Mouse (Mus musculus): ENCODE results near the gene Dgcr2. TPM values are rescaled to one million over a fixed set of nuclear protein-coding genes. Genes with fewer than 3 reads are reported as not detected.

Dgcr2 gene
- total RNA-seq, 1 experiment, result 78.0 TPM

DNA sequence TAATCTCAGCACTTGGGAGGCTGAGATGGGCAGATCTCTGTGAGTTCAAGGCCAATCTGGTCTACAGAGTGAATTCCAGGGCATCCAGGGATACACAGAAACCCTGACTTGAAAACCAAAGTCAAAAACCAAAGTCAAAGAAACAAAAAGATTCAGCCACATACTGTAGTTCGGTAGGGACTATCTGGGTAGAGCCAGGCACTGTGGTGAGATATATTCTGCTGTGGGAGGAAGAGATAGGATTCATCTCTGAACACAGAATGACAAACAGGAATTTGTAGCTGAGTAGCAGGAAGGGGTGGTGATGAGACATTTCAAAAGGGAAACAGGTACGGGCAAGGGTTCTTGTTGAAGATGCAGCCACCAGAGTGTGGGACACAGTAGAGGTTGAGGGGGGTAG, 70.1 kb downstream of the Dgcr2 start:
- TF ChIP-seq CHD2 (IDR thresholded peaks at IDR 0.05; ENCODE audit: low read depth, low read length), result no peak
- TF ChIP-seq HCFC1 (IDR thresholded peaks at IDR 0.05; ENCODE audit: borderline replicate concordance, insufficient read depth, low read length), result no peak
- TF ChIP-seq ZNF384 (IDR thresholded peaks at IDR 0.05; ENCODE audit: low read depth, low read length), result no peak
- no peak for TF ChIP-seq ZC3H11A (IDR thresholded peaks at IDR 0.05; ENCODE audit: borderline replicate concordance, low read depth, low read length)
- TF ChIP-seq MAFK (IDR thresholded peaks at IDR 0.05; ENCODE audit: insufficient read depth, low read depth, low read length), result no peak
- DNase-seq (ENCODE audit: low read depth, low spot score), result no peak
- no peaks in the 10 kb centered on the region for H3K9me3 ChIP-seq (ENCODE audit: control insufficient read depth, insufficient read depth, low read depth, low read length)
- H3K27ac ChIP-seq (ENCODE audit: insufficient read depth, low read depth, low read length, poor library complexity, severe bottlenecking), result no peak overlapping the region
- peaks cover 0 to 2% of the 10 kb centered on the region in 2 experiments; a peak in 1 of 4 replicates for H3K4me1 ChIP-seq (ENCODE audit: control insufficient read depth in 2 of 2, insufficient read depth in 2 of 2, low read length in 2 of 2, poor library complexity in 1 of 2)
- no peak overlapping the region for H3K4me3 ChIP-seq (ENCODE audit: insufficient read depth in 1 of 2, low read depth in 1 of 2, low read length in 2 of 2, poor library complexity in 1 of 2, severe bottlenecking in 1 of 2)
- in situ Hi-C loops (cut with MboI; ENCODE audit: low sequenced_read_pairs in 2 of 2, unreplicated experiment in 2 of 2), result no loop called here
- no peak overlapping the region for H3K9ac ChIP-seq (ENCODE audit: insufficient read depth, low read depth, low read length, poor library complexity, severe bottlenecking)
- no peaks in the 10 kb centered on the region for H3K36me3 ChIP-seq (ENCODE audit: control insufficient read depth, insufficient read depth, low read length, poor library complexity, severe bottlenecking)

DNA sequence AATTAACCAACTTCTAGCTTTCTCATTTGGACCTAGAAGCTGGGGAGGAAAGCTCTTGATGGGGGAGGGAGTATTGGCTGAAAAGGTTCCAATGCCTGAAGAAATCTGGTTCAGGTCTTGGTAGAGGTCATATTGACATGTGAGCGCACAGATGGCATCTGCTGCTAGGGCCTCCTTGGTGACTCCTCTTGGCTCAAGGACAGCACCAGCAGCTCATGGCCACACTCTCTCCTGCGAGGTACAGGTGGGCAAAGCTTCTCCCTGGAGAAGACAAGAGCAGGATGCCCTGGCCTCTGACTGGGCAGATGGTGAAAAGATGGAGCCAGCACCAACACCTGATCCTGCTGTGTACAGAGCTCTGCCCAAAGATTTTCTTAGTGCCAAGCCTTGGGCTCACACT, 71.9 kb downstream of the Dgcr2 start:
- no peak overlapping the region for H3K4me3 ChIP-seq (ENCODE audit: insufficient read depth in 1 of 2, low read depth in 1 of 2, low read length in 2 of 2, poor library complexity in 1 of 2, severe bottlenecking in 1 of 2)
- in situ Hi-C loops (cut with MboI; ENCODE audit: low sequenced_read_pairs in 2 of 2, unreplicated experiment in 2 of 2), result no loop called here
- H3K27ac ChIP-seq (ENCODE audit: insufficient read depth, low read depth, low read length, poor library complexity, severe bottlenecking), result no peak overlapping the region
- H3K36me3 ChIP-seq (ENCODE audit: control insufficient read depth, insufficient read depth, low read length, poor library complexity, severe bottlenecking), result no peaks in the 10 kb centered on the region
- no peak for TF ChIP-seq CHD2 (IDR thresholded peaks at IDR 0.05; ENCODE audit: low read depth, low read length)
- no peaks in the 10 kb centered on the region for H3K9me3 ChIP-seq (ENCODE audit: control insufficient read depth, insufficient read depth, low read depth, low read length)
- no peak overlapping the region for H3K9ac ChIP-seq (ENCODE audit: insufficient read depth, low read depth, low read length, poor library complexity, severe bottlenecking)
- DNase-seq (ENCODE audit: low read depth, low spot score), result no peak
- H3K4me1 ChIP-seq (ENCODE audit: control insufficient read depth in 2 of 2, insufficient read depth in 2 of 2, low read length in 2 of 2, poor library complexity in 1 of 2), result peaks cover 0 to 2% of the 10 kb centered on the region in 2 experiments; a peak in 1 of 4 replicates

DNA sequence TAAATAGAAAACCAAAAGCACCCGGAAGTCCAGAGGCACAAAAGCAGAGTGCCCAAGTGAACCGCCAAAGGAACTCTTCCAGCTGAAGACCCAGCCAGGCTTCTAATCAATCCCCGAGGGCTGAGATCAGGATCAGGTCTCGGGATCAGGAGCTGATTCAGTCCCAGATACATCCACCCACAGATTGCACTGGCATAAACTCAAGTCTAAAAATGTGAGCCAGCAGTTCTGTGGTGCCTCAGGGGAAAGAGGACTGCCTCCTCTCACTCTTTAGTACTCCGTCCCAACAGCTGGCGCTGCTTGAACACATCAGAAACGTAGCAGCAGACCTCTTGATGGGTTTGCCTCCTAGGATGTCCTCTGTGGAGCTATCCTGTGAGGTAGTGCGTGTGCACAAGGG, 81.8 kb downstream of the Dgcr2 start:
- Histone ChIP-seq H3K9ac (ENCODE audit: insufficient read depth, low read depth, low read length, poor library complexity, severe bottlenecking) (no peak overlapping the region), H3K36me3 (ENCODE audit: control insufficient read depth, insufficient read depth, low read length, poor library complexity, severe bottlenecking) (no peaks in the 10 kb centered on the region), H3K27ac (ENCODE audit: insufficient read depth, low read depth, low read length, poor library complexity, severe bottlenecking) (no peak overlapping the region), H3K4me1 (ENCODE audit: control insufficient read depth in 2 of 2, insufficient read depth in 2 of 2, low read length in 2 of 2, poor library complexity in 1 of 2) (peaks cover 0 to 2% of the 10 kb centered on the region in 2 experiments; a peak in 1 of 4 replicates), H3K9me3 (ENCODE audit: control insufficient read depth, insufficient read depth, low read depth, low read length) (no peaks in the 10 kb centered on the region), H3K4me3 (ENCODE audit: insufficient read depth in 1 of 2, low read depth in 1 of 2, low read length in 2 of 2, poor library complexity in 1 of 2, severe bottlenecking in 1 of 2) (no peak overlapping the region)
- in situ Hi-C loops (cut with MboI; ENCODE audit: low sequenced_read_pairs in 2 of 2, unreplicated experiment in 2 of 2), result loop anchor here in 1 of 2 experiments (25.0 kb wide), 1 partner anchor 796 kb away; the partner anchor contains the start of gene Gp1bb
- no peak for DNase-seq (ENCODE audit: low read depth, low spot score)
- TF ChIP-seq HCFC1 (IDR thresholded peaks at IDR 0.05; ENCODE audit: borderline replicate concordance, insufficient read depth, low read length), result no peak
- TF ChIP-seq CHD2 (IDR thresholded peaks at IDR 0.05; ENCODE audit: low read depth, low read length), result no peak
- no peak for TF ChIP-seq ZC3H11A (IDR thresholded peaks at IDR 0.05; ENCODE audit: borderline replicate concordance, low read depth, low read length)
- TF ChIP-seq MAFK (IDR thresholded peaks at IDR 0.05; ENCODE audit: insufficient read depth, low read depth, low read length), result no peak
- TF ChIP-seq ZNF384 (IDR thresholded peaks at IDR 0.05; ENCODE audit: low read depth, low read length), result no peak

DNA sequence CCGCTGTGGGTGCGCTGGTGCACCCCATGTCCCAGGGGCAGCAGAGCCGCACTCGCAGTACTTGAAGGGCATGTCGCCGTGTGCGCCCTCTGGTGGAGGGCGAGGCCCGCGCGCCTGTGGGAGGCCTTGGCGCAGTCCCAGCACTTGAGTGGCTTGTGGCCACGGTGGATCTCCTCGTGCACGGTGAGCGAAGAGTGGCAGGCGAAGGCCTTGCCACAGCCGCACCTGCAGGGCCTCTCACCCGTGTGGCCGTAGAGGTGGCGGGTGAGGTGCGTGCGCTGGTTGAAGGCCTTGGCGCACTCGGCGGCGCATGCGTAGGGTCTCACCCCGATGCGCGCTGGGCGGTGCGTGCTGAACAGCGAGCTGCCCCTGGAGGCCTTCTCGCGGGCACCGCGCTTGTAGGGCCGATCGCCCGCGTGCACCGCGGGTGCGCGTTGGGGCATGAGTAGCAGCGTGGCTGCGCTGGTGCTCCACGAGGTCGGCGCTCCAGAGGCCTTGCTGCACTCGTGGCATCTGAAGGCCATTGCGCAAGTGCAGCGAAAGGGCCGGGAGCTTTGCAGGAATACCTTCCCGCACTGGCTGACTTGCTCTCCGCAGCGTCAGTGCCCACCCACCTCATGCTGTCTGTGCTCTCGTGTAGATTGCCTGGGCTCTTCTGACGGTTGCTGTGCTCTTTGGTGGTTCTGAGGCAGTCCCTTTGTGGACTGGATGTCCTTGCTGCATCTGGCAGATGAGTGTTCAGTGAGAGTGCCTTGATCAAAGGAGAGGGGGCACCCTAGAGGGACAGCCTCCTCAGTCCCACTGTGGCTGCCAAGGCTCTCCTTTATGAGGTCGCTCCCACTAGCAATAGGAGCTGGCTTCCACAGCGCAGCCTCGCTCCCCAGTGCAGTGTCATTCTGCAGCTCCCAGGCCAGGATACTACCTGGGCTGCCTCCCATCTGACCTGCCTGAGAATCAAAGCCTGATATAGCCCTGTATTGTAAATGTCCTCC, 82.7 kb downstream of the Dgcr2 start:
- H3K9ac ChIP-seq (ENCODE audit: insufficient read depth, low read depth, low read length, poor library complexity, severe bottlenecking), result peak overlapping the region; percentile 62
- peak; percentile 73 for DNase-seq (ENCODE audit: low read depth, low spot score)
- H3K9me3 ChIP-seq (ENCODE audit: control insufficient read depth, insufficient read depth, low read depth, low read length), result no peaks in the 10 kb centered on the region
- no peak overlapping the region for H3K27ac ChIP-seq (ENCODE audit: insufficient read depth, low read depth, low read length, poor library complexity, severe bottlenecking)
- in situ Hi-C loops (cut with MboI; ENCODE audit: low sequenced_read_pairs in 2 of 2, unreplicated experiment in 2 of 2), result loop anchor here in 1 of 2 experiments (25.0 kb wide), 1 partner anchor 797 kb away; the partner anchor contains the start of gene Gp1bb
- TF ChIP-seq HCFC1 (IDR thresholded peaks at IDR 0.05; ENCODE audit: borderline replicate concordance, insufficient read depth, low read length) (peak; percentile 52; the same call in 1 of the 2 replicates), MAFK (IDR thresholded peaks at IDR 0.05; ENCODE audit: insufficient read depth, low read depth, low read length) (no peak)
- no peaks in the 10 kb centered on the region for H3K36me3 ChIP-seq (ENCODE audit: control insufficient read depth, insufficient read depth, low read length, poor library complexity, severe bottlenecking)
- peak overlapping the region; percentile 32 to 64; a peak in 3 of 4 replicates for H3K4me3 ChIP-seq (ENCODE audit: insufficient read depth in 1 of 2, low read depth in 1 of 2, low read length in 2 of 2, poor library complexity in 1 of 2, severe bottlenecking in 1 of 2)
- peaks cover 0 to 2% of the 10 kb centered on the region in 2 experiments; a peak in 1 of 4 replicates for H3K4me1 ChIP-seq (ENCODE audit: control insufficient read depth in 2 of 2, insufficient read depth in 2 of 2, low read length in 2 of 2, poor library complexity in 1 of 2)
